Mouse (Mus musculus) forebrain, embryonic 12.5 days (tissue): ENCODE measurements at regions not wholly inside any gene's neighbourhood (a gene's known extent, or its start where the extent isn't known, plus 50 kb on each side); places are given as distances from the start of the nearest gene placed in this dataset.

Experiments used
- ATAC-seq: fragments of 200-750 bp; cut with Nextera tagmentation; 2 replicates; pipeline ENCODE4 v1.8.0; 2017; ENCODE audit warnings: moderate TSS enrichment; ENCODE audit not compliant: low FRiP score
- H3K27ac ChIP-seq: fragments of 300-500 bp; sonication (generic); 2 replicates; pipeline ENCODE4 v1.5.1; 2016; ENCODE audit warnings: mild to moderate bottlenecking
- H3K27me3 ChIP-seq: fragments of 300-500 bp; sonication (generic); 2 replicates; pipeline ENCODE4 v1.6.1; 2016; ENCODE audit warnings: mild to moderate bottlenecking
- H3K36me3 ChIP-seq: fragments of 300-500 bp; sonication (generic); replicated peaks from 2 replicates; pipeline ENCODE4 v1.6.1; 2016; ENCODE audit warnings: mild to moderate bottlenecking
- H3K4me1 ChIP-seq: fragments of 300-500 bp; sonication (generic); 2 replicates; pipeline ENCODE4 v1.6.1; 2016
- H3K4me2 ChIP-seq: fragments of 300-500 bp; sonication (generic); 2 replicates; pipeline ENCODE4 v1.6.1; 2016; ENCODE audit warnings: mild to moderate bottlenecking, moderate library complexity
- H3K4me3 ChIP-seq: fragments of 300-500 bp; sonication (generic); replicated peaks from 2 replicates; pipeline ENCODE4 v1.5.1; 2016; ENCODE audit warnings: mild to moderate bottlenecking
- H3K9ac ChIP-seq: fragments of 300-500 bp; sonication (generic); 2 replicates; pipeline ENCODE4 v1.6.1; 2016; ENCODE audit warnings: mild to moderate bottlenecking
- H3K9me3 ChIP-seq: fragments of 300-500 bp; sonication (generic); 2 replicates; pipeline ENCODE4 v1.6.1; 2016
- WGBS: fragments of 180-500 bp; shearing (Covaris S2); methylation state at CpG from one replicate; pipeline ENCODE4 v1.1.7; 2016; 5-methylcytosine and 5-hydroxymethylcytosine counted together

DNA sequence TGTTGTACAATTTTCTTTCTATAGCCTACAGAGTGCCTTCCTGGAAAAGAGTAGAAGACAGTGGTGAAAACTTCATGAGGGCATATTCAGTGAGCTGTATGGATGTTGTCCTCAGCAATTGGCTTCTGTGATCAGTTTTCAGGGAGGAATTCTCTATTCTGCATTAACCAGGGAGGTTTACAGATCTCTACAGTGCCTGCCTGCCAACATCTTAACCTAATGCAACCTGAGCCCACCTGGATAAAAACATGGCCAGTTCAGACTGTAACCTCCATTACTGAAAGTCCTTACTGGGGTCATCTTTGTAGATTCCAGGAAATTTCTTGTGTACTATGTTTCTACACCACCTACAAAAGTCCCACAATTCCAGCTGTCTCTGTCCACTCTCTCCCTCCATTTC is 791.4 kb upstream of the Nectin3 start:
- no peaks in the 10 kb centered on the region for H3K9me3 ChIP-seq
- no peaks in the 10 kb centered on the region for H3K4me1 ChIP-seq
- H3K4me3 ChIP-seq, result no peak overlapping the region
- no peak overlapping the region for H3K27ac ChIP-seq
- H3K9ac ChIP-seq, result no peak overlapping the region
- no peak for ATAC-seq
- H3K27me3 ChIP-seq, result no peaks in the 10 kb centered on the region
- no peaks in the 10 kb centered on the region for H3K36me3 ChIP-seq
- H3K4me2 ChIP-seq, result no peak overlapping the region

GRCm38 (mm10) chr16:47266744-47267686 is 768.7 kb upstream of the Nectin3 start:
- Histone ChIP-seq H3K9me3 (no peaks in the 10 kb centered on the region), H3K4me3 (no peak overlapping the region), H3K9ac (no peak overlapping the region), H3K4me1 (peaks cover 6% of the 10 kb centered on the region; the same call in 1 of the 2 replicates), H3K27ac (peak overlapping the region; percentile 10; the same call in 1 of the 2 replicates), H3K4me2 (no peak overlapping the region), H3K27me3 (no peaks in the 10 kb centered on the region), H3K36me3 (no peaks in the 10 kb centered on the region)
- peak; percentile 87 for ATAC-seq
- WGBS, result 47% methylated on average over 8 of the region's 8 CpGs
